Mouse (Mus musculus) embryonic fibroblast, embryonic 13.5 days (primary cell): Measurements from ENCODE around the gene Hist1h2bh.

Source experiments
- CTCF ChIP-seq: IDR thresholded peaks from 2 replicates; pipeline ENCODE4 v1.5.1; 2011; ENCODE audit warnings: mild to moderate bottlenecking, control low read depth, low read length, moderate library complexity, borderline replicate concordance; ENCODE audit not compliant: insufficient read depth
- POLR2A ChIP-seq: IDR thresholded peaks from 2 replicates; pipeline ENCODE4 v1.6.1; 2011; ENCODE audit warnings: low read depth, mild to moderate bottlenecking, control low read depth, low read length, moderate library complexity

GRCm38 (mm10) chr13:23591206-23591605, 48.0 kb upstream of the Hist1h2bh start:
- TF ChIP-seq CTCF (no peak), POLR2A (no peak)
